In the genomic region with DNA sequence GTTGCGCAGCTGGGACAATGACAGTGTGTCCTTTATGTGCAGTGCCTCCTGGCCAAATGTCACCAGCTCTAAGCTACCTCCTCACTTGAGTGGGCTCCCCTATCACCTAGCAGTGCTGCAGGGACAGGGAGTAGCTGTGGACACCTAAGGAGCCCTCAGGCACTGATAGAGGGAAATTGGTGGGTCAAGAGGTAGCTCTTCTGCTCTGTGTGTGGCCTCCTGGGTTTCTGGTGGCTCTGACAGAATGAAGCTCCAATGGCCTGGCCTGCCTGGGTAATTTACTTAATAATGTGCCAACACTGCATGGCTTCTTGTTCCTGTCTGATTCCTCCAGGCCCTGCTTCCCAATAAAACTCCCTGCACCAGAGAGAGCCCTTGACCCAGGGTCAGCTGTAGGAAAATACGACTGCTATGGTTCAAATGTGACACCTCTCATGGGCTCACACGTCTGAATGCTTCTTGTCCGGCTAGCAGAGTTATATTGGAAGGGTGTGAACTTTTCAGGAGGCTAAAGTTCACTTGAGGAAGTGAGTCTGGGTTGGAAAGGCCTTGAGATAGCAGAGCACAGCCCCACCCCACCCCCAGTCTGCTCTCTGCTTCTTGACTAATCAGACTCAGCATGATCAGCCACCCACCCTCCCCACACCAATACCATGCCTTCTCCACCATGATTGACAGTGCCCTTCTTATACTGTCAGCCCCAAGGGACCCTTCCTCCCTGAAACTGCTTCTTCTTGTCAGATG, we compare ENCODE assay signal across 10 mouse cellular contexts.
A peak's percentile ranks its signal among the peaks of the same experiment; 100 is the strongest.
DNase-seq lines count a peak whose midpoint lies in the region; ATAC-seq and TF ChIP-seq lines count a peak whose summit lies in the region.
"Had no signal": no experiment of that assay in that cellular context is flagged by ENCODE, and none has a peak within 500 bp of the region (broad histone marks: within the 10 kb centered on the region; RNA-seq: fewer than 3 reads in every experiment).

No protein-coding gene starts in this region.

- peak overlapping the region; percentile 21; the same call in 1 of the 2 replicates for H3K27ac ChIP-seq in layer of hippocampus, adult 2 months
- peak overlapping the region; percentile 88 for H3K27ac ChIP-seq in intestine, postnatal 0 days (ENCODE audit: low read depth, low read length)
- H3K27ac ChIP-seq in neural tube, embryonic 15.5 days (replicated peaks) = no peak overlapping the region

- H3K9me3 ChIP-seq in intestine, postnatal 0 days (ENCODE audit: control insufficient read depth) = no peaks in the 10 kb centered on the region
- H3K9me3 ChIP-seq in neural tube, embryonic 15.5 days (replicated peaks) = no peaks in the 10 kb centered on the region
- H3K9me3 ChIP-seq: neural tube, embryonic 13.5 days had no signal

- WGBS in intestine, postnatal 0 days = 45% methylated on average over 4 of the region's 4 CpGs
- 45% methylated on average over 4 of the region's 4 CpGs for WGBS in neural tube, embryonic 15.5 days

- peak; percentile 32 for DNase-seq in embryo, embryonic 10 days (ENCODE audit: low spot score)
- no peak for DNase-seq in embryo, embryonic 10.5 days (ENCODE audit: low spot score)
- no peak for DNase-seq in layer of hippocampus, adult 2 months (ENCODE audit: low spot score in 2 of 2)
- no peak for DNase-seq in layer of hippocampus, adult 18-20 months (ENCODE audit: low spot score in 2 of 2)
- no peak for DNase-seq in gastrocnemius, postnatal 4 days (ENCODE audit: low spot score in 2 of 2)
- DNase-seq in thymus, postnatal 14 days = no peak

- peaks cover 18% of the 10 kb centered on the region for H3K4me1 ChIP-seq in intestine, postnatal 0 days (replicated peaks; ENCODE audit: control insufficient read depth, insufficient read depth, low read length)
- peaks cover 32% of the 10 kb centered on the region for H3K4me1 ChIP-seq in neural tube, embryonic 15.5 days

- H3K4me2 ChIP-seq in intestine, postnatal 0 days (replicated peaks; ENCODE audit: low read depth) = 0 out of 2 replicates have a peak overlapping the region, but pooled peaks have one; percentile 51
- peak overlapping the region; percentile 37; the same call in 1 of the 2 replicates for H3K4me2 ChIP-seq in neural tube, embryonic 15.5 days

- TF ChIP-seq CTCF in layer of hippocampus, adult 2 months (conservative IDR thresholded peaks at IDR 0.05) = no peak
- TF ChIP-seq CTCF in intestine, postnatal 0 days (IDR thresholded peaks at IDR 0.05; ENCODE audit: low read depth) = no peak

- H3K27me3 ChIP-seq in intestine, postnatal 0 days (replicated peaks; ENCODE audit: control insufficient read depth, insufficient read depth, low read length) = no peaks in the 10 kb centered on the region
- H3K27me3 ChIP-seq in neural tube, embryonic 15.5 days (replicated peaks) = peaks cover 30% of the 10 kb centered on the region

- ATAC-seq in intestine, postnatal 0 days = peak; percentile 82
- no peak for ATAC-seq in neural tube, embryonic 15.5 days (ENCODE audit: low FRiP score)

- no peak overlapping the region for H3K4me3 ChIP-seq in layer of hippocampus, adult 2 months
- no peak overlapping the region for H3K4me3 ChIP-seq in intestine, postnatal 0 days (ENCODE audit: low read depth, low read length)
- no peak overlapping the region for H3K4me3 ChIP-seq in neural tube, embryonic 15.5 days (replicated peaks)

- no peaks in the 10 kb centered on the region for H3K36me3 ChIP-seq in intestine, postnatal 0 days (ENCODE audit: control insufficient read depth, insufficient read depth)
- no peaks in the 10 kb centered on the region for H3K36me3 ChIP-seq in neural tube, embryonic 15.5 days
- H3K36me3 ChIP-seq: neural tube, embryonic 13.5 days had no signal

- no peak overlapping the region for H3K9ac ChIP-seq in intestine, postnatal 0 days (ENCODE audit: low read depth, low read length)
- no peak overlapping the region for H3K9ac ChIP-seq in neural tube, embryonic 15.5 days (replicated peaks)
- H3K9ac ChIP-seq: lung, embryonic 14.5 days had no signal
